Mouse (Mus musculus) lung, postnatal 0 days (tissue): ENCODE results near the gene Tpst2. TPM values are rescaled to one million over a fixed set of nuclear protein-coding genes. Genes with fewer than 3 reads are reported as not detected.
A peak's percentile ranks its signal among the peaks of the same experiment; 100 is the strongest.

Source experiments
- ATAC-seq: fragments of 200-750 bp; cut with Nextera tagmentation; 2 replicates; pipeline ENCODE4 v1.8.0; 2017; ENCODE audit warnings: moderate library complexity
- DNase-seq: peaks from one replicate; pipeline ENCODE4 v3.0.0-alpha.2; 2016; ENCODE audit warnings: low spot score
- H3K27ac ChIP-seq: fragments of 300-500 bp; sonication (generic); 2 replicates; pipeline ENCODE4 v1.5.1; 2014; ENCODE audit warnings: antibody characterized with exemption, mild to moderate bottlenecking, low read length, mixed read lengths
- H3K27me3 ChIP-seq: fragments of 300-500 bp; sonication (generic); replicated peaks from 2 replicates; pipeline ENCODE4 v1.6.1; 2014; ENCODE audit warnings: low read length, mixed read lengths; ENCODE audit not compliant: insufficient read depth
- H3K36me3 ChIP-seq: fragments of 300-500 bp; sonication (generic); 2 replicates; pipeline ENCODE4 v1.6.1; 2014; ENCODE audit warnings: low read length, mixed read lengths; ENCODE audit not compliant: insufficient read depth
- H3K4me1 ChIP-seq: fragments of 300-500 bp; sonication (generic); 2 replicates; pipeline ENCODE4 v1.6.1; 2014; ENCODE audit warnings: antibody characterized with exemption, low read depth, low read length, mixed read lengths; ENCODE audit not compliant: insufficient read depth
- H3K4me2 ChIP-seq: fragments of 300-500 bp; sonication (generic); replicated peaks from 2 replicates; pipeline ENCODE4 v1.6.1; 2014; ENCODE audit warnings: low read depth, mild to moderate bottlenecking, low read length, moderate library complexity, mixed read lengths
- H3K4me3 ChIP-seq: fragments of 300-500 bp; sonication (generic); 2 replicates; pipeline ENCODE4 v1.5.1; 2014; ENCODE audit warnings: low read depth, low read length
- H3K9ac ChIP-seq: fragments of 300-500 bp; sonication (generic); replicated peaks from 2 replicates; pipeline ENCODE4 v1.6.1; 2014; ENCODE audit warnings: low read depth, mild to moderate bottlenecking
- H3K9me3 ChIP-seq: fragments of 300-500 bp; sonication (generic); 2 replicates; pipeline ENCODE4 v1.6.1; 2016; ENCODE audit warnings: low read length, mixed read lengths
- CTCF ChIP-seq: IDR thresholded peaks from 2 replicates; pipeline ENCODE4 v1.5.1; 2016; ENCODE audit warnings: antibody characterized with exemption, mild to moderate bottlenecking
- EP300 ChIP-seq: IDR thresholded peaks from 2 replicates; pipeline ENCODE4 v1.6.1; 2016; ENCODE audit warnings: antibody characterized with exemption, mild to moderate bottlenecking, control low read depth
- WGBS: fragments of 180-500 bp; shearing (Covaris S2); extraction: QIAGEN DNeasy Blood & Tissue Kit; methylation state at CpG from one replicate; pipeline ENCODE4 v1.1.7; 2014; 5-methylcytosine and 5-hydroxymethylcytosine counted together
- polyA plus RNA-seq: library from polyadenylated mRNA; unstranded; fragments of >200 nt; fragmentation: Nextera tagmentation; extraction: Ambion mirVana; gene quantifications from 2 replicates; pipeline ENCODE4 v1.2.1, GENCODE M21; 2015

The Tpst2 gene
- polyA plus RNA-seq, 1 experiment from 2014 or later: 106 TPM

DNA sequence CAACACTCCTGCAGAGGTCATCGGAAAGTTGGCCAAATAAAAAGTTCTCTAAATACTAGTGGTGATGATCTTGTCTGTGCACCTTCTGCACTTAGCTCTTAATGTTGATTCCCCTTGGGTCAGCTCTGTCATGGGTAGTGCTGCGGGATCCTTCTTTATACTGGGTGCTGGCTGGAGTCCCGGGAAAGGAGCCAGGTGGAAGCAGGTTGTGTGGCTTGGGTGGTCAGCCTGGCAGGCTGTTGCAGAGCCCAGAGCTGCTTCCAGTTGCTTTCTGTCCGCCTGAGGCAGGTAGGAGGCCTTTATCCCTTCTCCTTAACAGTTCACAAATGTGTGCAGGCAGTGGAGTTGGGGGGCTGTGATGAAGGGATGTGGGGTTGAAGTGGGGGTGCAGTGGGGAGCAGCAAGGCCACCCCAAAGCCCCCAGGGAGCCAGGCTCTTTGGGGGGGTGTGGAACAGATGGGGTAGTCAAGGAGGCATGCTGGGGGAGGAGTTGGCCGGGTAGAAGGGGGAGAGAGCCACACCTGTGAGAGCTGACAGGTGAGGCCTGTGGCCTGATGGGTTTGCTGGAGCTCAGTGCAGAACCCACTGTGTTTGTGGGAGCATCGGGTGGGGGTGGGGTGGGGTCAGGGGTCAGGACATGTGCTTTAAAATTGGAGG is 5.8 kb downstream of the Tpst2 start:
- DNase-seq (no peak), ATAC-seq (no peak)
- Histone ChIP-seq H3K4me1 (peaks cover 12% of the 10 kb centered on the region), H3K4me2 (no peak overlapping the region), H3K36me3 (no peaks in the 10 kb centered on the region), H3K27ac (peak overlapping the region; percentile 88), H3K4me3 (no peak overlapping the region), H3K27me3 (no peaks in the 10 kb centered on the region), H3K9ac (no peak overlapping the region), H3K9me3 (no peaks in the 10 kb centered on the region)
- TF ChIP-seq EP300: no peak
- TF ChIP-seq CTCF: no peak
- 48% methylated on average over 6 of the region's 6 CpGs for WGBS

GRCm38 (mm10) chr5:112282780-112283482 is 6.4 kb downstream of the Tpst2 start:
- WGBS: 49% methylated on average over 9 of the region's 9 CpGs
- Histone ChIP-seq H3K4me3 (no peak overlapping the region), H3K9me3 (no peaks in the 10 kb centered on the region), H3K9ac (0 out of 2 replicates have a peak overlapping the region, but pooled peaks have one; percentile 19), H3K4me1 (peaks cover 14% of the 10 kb centered on the region), H3K4me2 (0 out of 2 replicates have a peak overlapping the region, but pooled peaks have one; percentile 8), H3K36me3 (no peaks in the 10 kb centered on the region), H3K27me3 (no peaks in the 10 kb centered on the region), H3K27ac (peak overlapping the region; percentile 88)
- DNase-seq (no peak), ATAC-seq (peak; percentile 51)
- TF ChIP-seq CTCF (no peak), EP300 (no peak)

DNA sequence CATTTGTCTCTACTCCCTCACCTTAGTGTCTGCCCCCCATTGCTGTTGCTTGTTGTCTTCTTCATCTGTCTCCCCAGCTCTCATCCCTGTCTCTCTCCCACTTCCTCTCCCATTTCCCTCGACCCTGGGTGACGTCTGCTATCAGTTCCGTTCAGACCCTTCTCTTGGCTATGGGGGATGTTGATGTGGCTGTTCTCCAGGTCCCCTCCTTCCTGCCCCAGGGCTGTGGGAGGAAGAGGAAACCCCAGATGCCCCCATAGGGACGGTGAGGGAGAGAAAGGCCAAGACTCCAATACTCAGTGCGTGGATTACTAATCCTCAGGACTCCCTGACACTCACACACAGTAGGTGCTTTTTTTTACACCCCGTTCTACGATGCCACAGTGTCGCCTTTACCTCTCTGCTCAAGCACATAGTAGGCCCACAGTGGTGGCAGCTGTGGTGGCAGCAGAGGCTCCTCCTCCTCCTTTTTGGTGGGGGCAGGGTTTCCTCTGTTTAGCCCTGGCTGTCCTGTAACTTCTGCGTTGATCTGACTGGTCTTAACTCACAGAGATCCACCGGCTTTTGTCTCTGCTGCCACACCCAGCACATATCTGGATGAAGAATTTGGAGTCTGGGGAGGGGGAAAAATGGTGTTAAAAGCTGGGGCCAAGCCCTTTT is 7.2 kb downstream of the Tpst2 start:
- Histone ChIP-seq H3K9me3 (no peaks in the 10 kb centered on the region), H3K4me2 (no peak overlapping the region), H3K27ac (peak overlapping the region; percentile 88), H3K4me1 (peaks cover 21% of the 10 kb centered on the region), H3K27me3 (no peaks in the 10 kb centered on the region), H3K4me3 (no peak overlapping the region), H3K9ac (no peak overlapping the region), H3K36me3 (no peaks in the 10 kb centered on the region)
- ATAC-seq (peak; percentile 71), DNase-seq (peak; percentile 63)
- WGBS: 48% methylated on average over 10 of the region's 10 CpGs
- TF ChIP-seq CTCF (no peak), EP300 (peak; percentile 92)

DNA sequence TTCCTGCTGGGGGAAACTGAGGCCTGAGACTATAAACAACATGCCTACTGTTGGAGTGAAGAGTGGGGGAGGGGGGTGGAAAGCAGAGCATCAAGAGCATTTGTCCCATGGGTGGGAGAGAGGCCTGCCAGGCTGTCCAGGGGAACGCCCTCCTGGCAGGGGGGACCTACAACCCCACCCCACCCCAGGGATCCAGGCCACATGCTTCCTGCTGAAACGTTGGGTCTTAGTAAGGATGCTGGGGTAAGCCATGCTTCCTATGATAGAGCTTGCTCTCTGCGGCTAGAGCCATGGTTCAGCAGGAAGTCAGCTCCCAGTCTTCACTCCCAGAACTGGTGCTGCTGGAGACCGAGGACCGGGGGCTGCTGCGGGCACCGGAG is 7.7 kb downstream of the Tpst2 start:
- H3K4me2 ChIP-seq: no peak overlapping the region
- H3K9ac ChIP-seq: no peak overlapping the region
- no peak for TF ChIP-seq CTCF
- TF ChIP-seq EP300: no peak
- H3K36me3 ChIP-seq: no peaks in the 10 kb centered on the region
- no peak for DNase-seq
- H3K9me3 ChIP-seq: no peaks in the 10 kb centered on the region
- H3K27ac ChIP-seq: peak overlapping the region; percentile 88
- peak; percentile 30 for ATAC-seq
- WGBS: 63% methylated on average over 7 of the region's 7 CpGs
- no peaks in the 10 kb centered on the region for H3K27me3 ChIP-seq
- no peak overlapping the region for H3K4me3 ChIP-seq
- H3K4me1 ChIP-seq: peaks cover 22% of the 10 kb centered on the region

GRCm38 (mm10) chr5:112285548-112286085 is 9.1 kb downstream of the Tpst2 start:
- DNase-seq (no peak), ATAC-seq (no peak)
- no peak for TF ChIP-seq EP300
- TF ChIP-seq CTCF: no peak
- no peak overlapping the region for H3K4me2 ChIP-seq
- H3K9ac ChIP-seq: no peak overlapping the region; the same call in 1 of the 2 replicates
- 81% methylated on average over 7 of the region's 7 CpGs for WGBS
- H3K36me3 ChIP-seq: no peaks in the 10 kb centered on the region
- H3K9me3 ChIP-seq: no peaks in the 10 kb centered on the region
- 0 out of 2 replicates have a peak overlapping the region, but pooled peaks have one; percentile 88 for H3K27ac ChIP-seq
- no peak overlapping the region for H3K4me3 ChIP-seq
- H3K4me1 ChIP-seq: peaks cover 22% of the 10 kb centered on the region
- H3K27me3 ChIP-seq: no peaks in the 10 kb centered on the region

- no peaks in the 10 kb centered on the region for H3K36me3 ChIP-seq
- H3K4me2 ChIP-seq: no peak overlapping the region
- peaks cover 22% of the 10 kb centered on the region for H3K4me1 ChIP-seq
- H3K4me3 ChIP-seq: no peak overlapping the region
- no peaks in the 10 kb centered on the region for H3K27me3 ChIP-seq
- ATAC-seq (no peak), DNase-seq (no peak)
- 45% methylated on average over 2 of the region's 2 CpGs for WGBS
- H3K27ac ChIP-seq: no peak overlapping the region
- H3K9me3 ChIP-seq: no peaks in the 10 kb centered on the region
- no peak for TF ChIP-seq CTCF
- TF ChIP-seq EP300: no peak
- H3K9ac ChIP-seq: no peak overlapping the region
Observed at GRCm38 (mm10) chr5:112286608-112286983, 10.1 kb downstream of the Tpst2 start.
